Mouse (Mus musculus) splenic B cell, adult 2 months (primary cell): Measurements from ENCODE around the gene Zdhhc17.
A peak's percentile ranks its signal among the peaks of the same experiment; 100 is the strongest.

Experiments
- DNase-seq: peaks from one replicate; pipeline ENCODE4 v3.0.0-alpha.2; 2011; ENCODE audit warnings: low read depth, low spot score
- H3K27me3 ChIP-seq: 2 replicates; pipeline ENCODE4 v1.6.1; 2012; ENCODE audit warnings: mild to moderate bottlenecking, low read length, moderate library complexity, mixed read lengths; ENCODE audit not compliant: control insufficient read depth, poor library complexity, insufficient read depth, severe bottlenecking
- H3K36me3 ChIP-seq: 2 replicates; pipeline ENCODE4 v1.6.1; 2012; ENCODE audit warnings: mild to moderate bottlenecking, low read length, moderate library complexity, mixed read lengths; ENCODE audit not compliant: control insufficient read depth, poor library complexity, insufficient read depth, severe bottlenecking

The Zdhhc17 gene

DNA sequence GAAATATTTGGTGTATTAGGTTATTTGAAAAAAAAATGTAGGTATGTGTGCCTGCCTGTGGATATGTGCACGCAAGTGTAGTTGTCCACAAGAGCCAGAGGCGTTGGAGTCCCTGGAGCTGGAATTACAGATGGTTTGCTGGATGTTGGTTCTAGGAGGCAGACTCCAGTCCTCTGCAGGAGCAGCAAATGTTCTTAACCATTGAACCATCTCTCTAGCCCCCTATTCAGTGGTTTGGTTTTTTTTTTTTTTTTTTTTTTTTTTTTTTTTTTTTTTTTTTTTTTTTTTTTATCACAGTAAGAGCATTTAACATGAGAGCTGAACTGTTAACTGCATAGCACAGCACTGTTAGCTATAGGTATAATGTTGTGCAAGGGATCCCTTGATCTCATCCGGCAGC, 3.3 kb upstream of the Zdhhc17 start:
- Histone ChIP-seq H3K36me3 (no peaks in the 10 kb centered on the region), H3K27me3 (no peaks in the 10 kb centered on the region)
- no peak for DNase-seq

DNA sequence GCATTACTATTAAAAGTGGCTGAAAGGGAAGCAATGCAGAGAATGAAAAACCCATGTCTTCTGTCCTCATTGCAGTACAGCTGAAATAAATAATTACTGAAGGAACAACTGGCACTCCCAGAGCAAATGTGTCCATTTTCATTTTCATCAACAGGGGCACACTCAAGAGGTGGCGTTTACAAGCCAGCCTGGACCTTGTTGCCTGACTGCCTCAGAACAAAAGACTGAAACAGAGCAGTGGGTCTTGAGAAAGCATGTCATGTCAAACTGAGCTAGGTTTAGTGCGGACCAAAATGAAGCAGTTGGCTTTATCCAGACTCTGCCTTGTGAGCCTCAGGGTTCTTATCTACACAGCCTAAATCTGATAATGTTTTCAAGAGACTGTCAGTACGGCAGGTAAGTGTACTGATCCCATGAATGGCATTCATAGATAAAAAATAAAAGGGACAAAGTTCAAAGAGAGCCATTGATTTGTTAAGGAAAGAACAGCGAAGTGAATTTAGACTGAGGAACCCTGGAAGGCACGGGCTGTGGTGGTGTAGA, 2.6 kb upstream of the Zdhhc17 start:
- Histone ChIP-seq H3K36me3 (no peaks in the 10 kb centered on the region), H3K27me3 (no peaks in the 10 kb centered on the region)
- no peak for DNase-seq

- Histone ChIP-seq H3K36me3 (no peaks in the 10 kb centered on the region), H3K27me3 (no peaks in the 10 kb centered on the region)
- DNase-seq, result peak; percentile 18
Measured at GRCm38 (mm10) chr10:111011226-111011765, 1.4 kb upstream of the Zdhhc17 start.

- DNase-seq, result peak; percentile 30
- no peaks in the 10 kb centered on the region for H3K27me3 ChIP-seq
Measured at GRCm38 (mm10) chr10:111010480-111011225, 713 bp upstream of the Zdhhc17 start.

GRCm38 (mm10) chr10:111009113-111009640, 763 bp downstream of the Zdhhc17 start:
- H3K27me3 ChIP-seq, result no peaks in the 10 kb centered on the region
- no peaks in the 10 kb centered on the region for H3K36me3 ChIP-seq
- no peak for DNase-seq

More at GRCm38 (mm10) chr10:111010480-111011225, 713 bp upstream of the Zdhhc17 start:
- H3K36me3 ChIP-seq, result no peaks in the 10 kb centered on the region

- no peaks in the 10 kb centered on the region for H3K27me3 ChIP-seq
- no peaks in the 10 kb centered on the region for H3K36me3 ChIP-seq
- DNase-seq, result no peak
Measured at GRCm38 (mm10) chr10:111007687-111008086, 2.3 kb downstream of the Zdhhc17 start.

GRCm38 (mm10) chr10:111005611-111006488, 4.1 kb downstream of the Zdhhc17 start:
- Histone ChIP-seq H3K27me3 (no peaks in the 10 kb centered on the region), H3K36me3 (no peaks in the 10 kb centered on the region)
- no peak for DNase-seq

DNA sequence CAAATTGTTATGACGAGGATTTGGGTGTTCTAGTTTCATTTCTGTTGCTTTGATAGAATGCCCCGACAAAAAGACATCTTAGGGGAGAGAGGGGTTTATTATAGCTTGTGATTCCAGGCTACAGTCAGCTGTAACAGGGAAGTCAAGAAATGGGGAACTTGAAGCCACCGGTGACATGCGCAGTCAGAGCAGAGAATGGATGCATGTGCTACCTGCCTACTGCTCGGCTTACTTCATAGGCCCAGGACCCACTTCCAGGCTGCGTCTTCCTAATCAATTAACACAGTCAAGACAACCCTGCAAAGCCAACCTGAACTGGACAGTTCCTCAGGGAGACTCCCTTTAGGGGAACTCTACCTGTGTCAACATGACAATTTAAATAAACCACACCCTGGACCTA, 5.7 kb downstream of the Zdhhc17 start:
- no peaks in the 10 kb centered on the region for H3K36me3 ChIP-seq
- H3K27me3 ChIP-seq, result no peaks in the 10 kb centered on the region
- DNase-seq, result peak; percentile 67

GRCm38 (mm10) chr10:110999201-110999600, 10.7 kb downstream of the Zdhhc17 start:
- DNase-seq, result no peak
- Histone ChIP-seq H3K27me3 (no peaks in the 10 kb centered on the region), H3K36me3 (no peaks in the 10 kb centered on the region)

- Histone ChIP-seq H3K27me3 (no peaks in the 10 kb centered on the region), H3K36me3 (0 out of 2 replicates have a peak, but pooled peaks cover 1% of the 10 kb centered on the region)
- no peak for DNase-seq
Measured at GRCm38 (mm10) chr10:110997180-110997579, 12.8 kb downstream of the Zdhhc17 start.

- DNase-seq, result no peak
- no peaks in the 10 kb centered on the region for H3K27me3 ChIP-seq
Measured at GRCm38 (mm10) chr10:110994761-110995160, 15.2 kb downstream of the Zdhhc17 start.

GRCm38 (mm10) chr10:110993249-110993648, 16.7 kb downstream of the Zdhhc17 start:
- H3K27me3 ChIP-seq, result no peaks in the 10 kb centered on the region
- no peak for DNase-seq
- H3K36me3 ChIP-seq, result 0 out of 2 replicates have a peak, but pooled peaks cover 1% of the 10 kb centered on the region

More at GRCm38 (mm10) chr10:110994761-110995160, 15.2 kb downstream of the Zdhhc17 start:
- H3K36me3 ChIP-seq, result 0 out of 2 replicates have a peak, but pooled peaks cover 1% of the 10 kb centered on the region

DNA sequence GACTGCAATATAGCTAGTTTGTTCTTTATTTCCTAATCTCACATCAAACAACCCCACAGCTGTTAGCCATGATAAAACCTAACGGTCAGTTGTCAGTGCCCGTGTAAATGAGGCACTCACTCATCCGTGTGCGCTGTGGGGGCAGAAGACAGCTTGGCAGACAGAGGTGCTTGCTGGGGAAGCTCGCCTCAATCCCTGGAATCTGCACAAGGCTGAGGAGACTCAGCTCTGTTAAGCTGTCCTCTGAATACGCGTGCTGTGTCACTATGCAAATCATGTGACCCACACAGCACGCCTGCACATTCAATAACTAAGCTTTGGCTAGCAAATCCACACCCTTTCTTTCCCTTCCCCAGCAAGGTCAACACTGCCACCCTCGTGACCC, 17.9 kb downstream of the Zdhhc17 start:
- Histone ChIP-seq H3K27me3 (no peaks in the 10 kb centered on the region), H3K36me3 (0 out of 2 replicates have a peak, but pooled peaks cover 1% of the 10 kb centered on the region)
- DNase-seq, result no peak

- no peaks in the 10 kb centered on the region for H3K27me3 ChIP-seq
- H3K36me3 ChIP-seq, result 0 out of 2 replicates have a peak, but pooled peaks cover 1% of the 10 kb centered on the region
- DNase-seq, result no peak
Measured at GRCm38 (mm10) chr10:110991307-110992046, 18.5 kb downstream of the Zdhhc17 start.
